Mouse (Mus musculus): ENCODE results near the gene Meis1.

GRCm38 (mm10) chr11:18897921-18898646 lies 120.7 kb downstream of the Meis1 start:
- TF ChIP-seq EP300 (IDR thresholded peaks at IDR 0.05; ENCODE audit: low read length) = no peak
- no peak for TF ChIP-seq RCOR1 (conservative IDR thresholded peaks at IDR 0.05; ENCODE audit: low read depth, low read length)
- TF ChIP-seq USF1 (IDR thresholded peaks at IDR 0.05; ENCODE audit: low read depth, low read length) = no peak
- TF ChIP-seq SMC3 (IDR thresholded peaks at IDR 0.05; ENCODE audit: low read depth, low read length) = no peak
- no peak for TF ChIP-seq POLR2A (IDR thresholded peaks at IDR 0.05; ENCODE audit: low read depth, low read length)
- TF ChIP-seq MYC (IDR thresholded peaks at IDR 0.05; ENCODE audit: low read depth, low read length) = no peak
- no peak for TF ChIP-seq CTCF (conservative IDR thresholded peaks at IDR 0.05 in 1 of 2, IDR thresholded peaks at IDR 0.05 in 1 of 2; ENCODE audit: low read depth in 2 of 2, low read length in 2 of 2)
- no peak for TF ChIP-seq SIN3A (IDR thresholded peaks at IDR 0.05; ENCODE audit: low read length)
